Mouse (Mus musculus): ENCODE measurements around the gene Mycl. TPM values are rescaled to one million over a fixed set of nuclear protein-coding genes. Genes with fewer than 3 reads are reported as not detected.

Mycl gene
- under 1 TPM; 0.08 to 0.53 TPM for total RNA-seq (2021)

- peak; percentile 28 for DNase-seq (ENCODE audit: low spot score)
- intact Hi-C loops (cut with DNase I): loop anchor here (1.0 kb wide), 1 partner anchor 88 kb away; no protein-coding TSS in a partner anchor
Observed at GRCm38 (mm10) chr4:122995404-122996220, at the start of gene Mycl. TSS of gene Mycl (plus strand) at chr4:122995652.

GRCm38 (mm10) chr4:122947223-122947622 lies 48.2 kb upstream of the Mycl start:
- intact Hi-C loops (cut with DNase I): loop anchor here (5.0 kb wide), 1 partner anchor 35 kb away; no protein-coding TSS in a partner anchor
- DNase-seq (ENCODE audit: low spot score): no peak

- no peak for DNase-seq (ENCODE audit: low spot score)
- intact Hi-C loops (cut with DNase I): loop anchor here (5.0 kb wide), 1 partner anchor 37 kb away; no protein-coding TSS in a partner anchor
Observed at GRCm38 (mm10) chr4:122949096-122949495, 46.4 kb upstream of the Mycl start.

GRCm38 (mm10) chr4:122954680-122955411 lies 40.6 kb upstream of the Mycl start:
- intact Hi-C loops (cut with DNase I): no loop called here
- no peak for DNase-seq (ENCODE audit: low spot score)

- DNase-seq (ENCODE audit: low spot score): peak; percentile 54
- intact Hi-C loops (cut with DNase I): no loop called here
Observed at GRCm38 (mm10) chr4:122955412-122956136, 39.9 kb upstream of the Mycl start.

GRCm38 (mm10) chr4:122956301-122956700 lies 39.2 kb upstream of the Mycl start:
- no peak for DNase-seq (ENCODE audit: low spot score)
- intact Hi-C loops (cut with DNase I): no loop called here

- intact Hi-C loops (cut with DNase I): no loop called here
- no peak for DNase-seq (ENCODE audit: low spot score)
Observed at GRCm38 (mm10) chr4:122958491-122959031, 36.9 kb upstream of the Mycl start.

- no peak for DNase-seq (ENCODE audit: low spot score)
- intact Hi-C loops (cut with DNase I): no loop called here
Observed at GRCm38 (mm10) chr4:122959816-122960215, 35.6 kb upstream of the Mycl start.

- DNase-seq (ENCODE audit: low spot score): no peak
- intact Hi-C loops (cut with DNase I): no loop called here
Observed at GRCm38 (mm10) chr4:122960321-122961099, 34.9 kb upstream of the Mycl start.

GRCm38 (mm10) chr4:122961100-122961567 lies 34.3 kb upstream of the Mycl start, which contains the start of gene Mfsd2a:
TSS of gene Mfsd2a (minus strand) at chr4:122961188.
- intact Hi-C loops (cut with DNase I): no loop called here
- DNase-seq (ENCODE audit: low spot score): peak; percentile 21

GRCm38 (mm10) chr4:122961589-122961988 lies 33.9 kb upstream of the Mycl start:
- intact Hi-C loops (cut with DNase I): no loop called here
- no peak for DNase-seq (ENCODE audit: low spot score)

GRCm38 (mm10) chr4:122962751-122963150 lies 32.7 kb upstream of the Mycl start:
- intact Hi-C loops (cut with DNase I): no loop called here
- no peak for DNase-seq (ENCODE audit: low spot score)

GRCm38 (mm10) chr4:122968106-122968505 lies 27.3 kb upstream of the Mycl start:
- intact Hi-C loops (cut with DNase I): no loop called here

GRCm38 (mm10) chr4:122971191-122971590 lies 24.3 kb upstream of the Mycl start:
- intact Hi-C loops (cut with DNase I): no loop called here
- DNase-seq (ENCODE audit: low spot score): no peak

More at GRCm38 (mm10) chr4:122968106-122968505, 27.3 kb upstream of the Mycl start:
- no peak for DNase-seq (ENCODE audit: low spot score)

- intact Hi-C loops (cut with DNase I): no loop called here
- DNase-seq (ENCODE audit: low spot score): no peak
Observed at GRCm38 (mm10) chr4:122971646-122972045, 23.8 kb upstream of the Mycl start.

- DNase-seq (ENCODE audit: low spot score): no peak
- intact Hi-C loops (cut with DNase I): no loop called here
Observed at GRCm38 (mm10) chr4:122972056-122972455, 23.4 kb upstream of the Mycl start.

GRCm38 (mm10) chr4:122974976-122975520 lies 20.4 kb upstream of the Mycl start:
- intact Hi-C loops (cut with DNase I): no loop called here
- no peak for DNase-seq (ENCODE audit: low spot score)

- DNase-seq (ENCODE audit: low spot score): no peak
- intact Hi-C loops (cut with DNase I): no loop called here
Observed at GRCm38 (mm10) chr4:122976885-122977284, 18.6 kb upstream of the Mycl start.

GRCm38 (mm10) chr4:122978850-122979249 lies 16.6 kb upstream of the Mycl start:
- intact Hi-C loops (cut with DNase I): no loop called here
- no peak for DNase-seq (ENCODE audit: low spot score)

Measured in heart, postnatal 25 days (tissue).